Mouse (Mus musculus) heart, adult 18-20 months (tissue): Measurements from ENCODE around the gene Eef1akmt1. TPM values are rescaled to one million over a fixed set of nuclear protein-coding genes. Genes with fewer than 3 reads are reported as not detected.

Source experiments
- DNase-seq, 2 experiments: peaks; one replicate each; pipeline ENCODE4 v3.0.0; 2021 to 2022; ENCODE audit warnings: mixed read lengths in 1 of 2
- total RNA-seq, 2 experiments: library from RNA; stranded (reverse); gene quantifications; 2 replicates each; pipeline ENCODE4 v1.2.3; 2021

Gene Eef1akmt1
- total RNA-seq, 2 experiments from 2014 or later: 36.6 to 38.3 TPM

GRCm38 (mm10) chr14:57523762-57524161, 47.6 kb downstream of the Eef1akmt1 start:
- DNase-seq: no peak

- DNase-seq: no peak
These were observed 54.4 kb downstream of the Eef1akmt1 start for GRCm38 (mm10) chr14:57517001-57517400.

GRCm38 (mm10) chr14:57515156-57515762, 56.2 kb downstream of the Eef1akmt1 start:
- no peak for DNase-seq

GRCm38 (mm10) chr14:57509554-57509953, 61.9 kb downstream of the Eef1akmt1 start:
- no peak for DNase-seq

GRCm38 (mm10) chr14:57503729-57504128, 67.7 kb downstream of the Eef1akmt1 start:
- no peak for DNase-seq

Other genes with a start within 250 kb of the Eef1akmt1 start
- 1 to 10 TPM; 5.1 to 8.3 TPM for gene Cryl1, start 173.1 kb downstream of the Eef1akmt1 start, total RNA-seq
- 1 to 10 TPM; 3.9 to 5.2 TPM for gene Ift88, start 147.6 kb downstream of the Eef1akmt1 start, total RNA-seq
- gene Il17d, start 46.8 kb downstream of the Eef1akmt1 start, total RNA-seq: 1 to 10 TPM; 2.3 to 4.3 TPM
- gene Xpo4, start 93.8 kb upstream of the Eef1akmt1 start, total RNA-seq: 10 to 100 TPM; 11.3 to 11.6 TPM
- 1 to 10 TPM in 1 of 2 experiments, not detected in 1; 4.0 TPM for gene Gm49361, start 174.5 kb upstream of the Eef1akmt1 start, total RNA-seq
- 10 to 100 TPM; 30.7 to 31.1 TPM for gene Lats2, start 186.8 kb upstream of the Eef1akmt1 start, total RNA-seq
- gene Sap18, start 226.6 kb upstream of the Eef1akmt1 start, total RNA-seq: 10 to 100 TPM; 71.5 to 74.0 TPM